Mouse (Mus musculus): ENCODE results near the gene Apba1. TPM values are rescaled to one million over a fixed set of nuclear protein-coding genes. Genes with fewer than 3 reads are reported as not detected.

The Apba1 gene
- polyA plus RNA-seq, 2 experiments = 0.55 to 2.5 TPM

GRCm38 (mm10) chr19:23867589-23867988 is 108.9 kb downstream of the Apba1 start:
- no peak overlapping the region for H3K9ac ChIP-seq (ENCODE audit: low read depth, low read length, severe bottlenecking)
- ATAC-seq (ENCODE audit: low FRiP score, low read depth) = no peak
- no peaks in the 10 kb centered on the region for H3K27me3 ChIP-seq (ENCODE audit: control insufficient read depth, insufficient read depth, low read length)
- H3K9me3 ChIP-seq (ENCODE audit: control insufficient read depth, low read length) = no peaks in the 10 kb centered on the region
- H3K27ac ChIP-seq (replicated peaks; ENCODE audit: low read depth, low read length) = no peak overlapping the region
- H3K36me3 ChIP-seq (ENCODE audit: control insufficient read depth, insufficient read depth, low read length) = no peaks in the 10 kb centered on the region
- no peak overlapping the region for H3K4me2 ChIP-seq (replicated peaks; ENCODE audit: low read depth, low read length, severe bottlenecking)
- no peaks in the 10 kb centered on the region for H3K4me1 ChIP-seq (ENCODE audit: control insufficient read depth, insufficient read depth, low read length)
- no peak for DNase-seq (ENCODE audit: low spot score)
- H3K4me3 ChIP-seq (replicated peaks; ENCODE audit: low read length) = no peak overlapping the region
- WGBS = 84% methylated on average over 7 of the region's 7 CpGs
- no peak for TF ChIP-seq POLR2A (IDR thresholded peaks at IDR 0.05; ENCODE audit: borderline replicate concordance, extremely low read depth, insufficient read depth, insufficient read length)

GRCm38 (mm10) chr19:23874502-23874901 is 115.8 kb downstream of the Apba1 start:
- Histone ChIP-seq H3K9ac (ENCODE audit: low read depth, low read length, severe bottlenecking) (no peak overlapping the region), H3K9me3 (ENCODE audit: control insufficient read depth, low read length) (no peaks in the 10 kb centered on the region), H3K36me3 (ENCODE audit: control insufficient read depth, insufficient read depth, low read length) (no peaks in the 10 kb centered on the region), H3K4me2 (replicated peaks; ENCODE audit: low read depth, low read length, severe bottlenecking) (no peak overlapping the region), H3K4me3 (replicated peaks; ENCODE audit: low read length) (no peak overlapping the region), H3K27ac (replicated peaks; ENCODE audit: low read depth, low read length) (no peak overlapping the region), H3K27me3 (ENCODE audit: control insufficient read depth, insufficient read depth, low read length) (no peaks in the 10 kb centered on the region), H3K4me1 (ENCODE audit: control insufficient read depth, insufficient read depth, low read length) (no peaks in the 10 kb centered on the region)
- 76% methylated on average over 6 of the region's 6 CpGs for WGBS
- no peak for TF ChIP-seq POLR2A (IDR thresholded peaks at IDR 0.05; ENCODE audit: borderline replicate concordance, extremely low read depth, insufficient read depth, insufficient read length)
- DNase-seq (ENCODE audit: low spot score) (no peak), ATAC-seq (ENCODE audit: low FRiP score, low read depth) (no peak)

GRCm38 (mm10) chr19:23875819-23876218 is 117.1 kb downstream of the Apba1 start:
- TF ChIP-seq POLR2A (IDR thresholded peaks at IDR 0.05; ENCODE audit: borderline replicate concordance, extremely low read depth, insufficient read depth, insufficient read length) = no peak
- DNase-seq (ENCODE audit: low spot score) (no peak), ATAC-seq (ENCODE audit: low FRiP score, low read depth) (no peak)
- no peaks in the 10 kb centered on the region for H3K4me1 ChIP-seq (ENCODE audit: control insufficient read depth, insufficient read depth, low read length)
- H3K27me3 ChIP-seq (ENCODE audit: control insufficient read depth, insufficient read depth, low read length) = no peaks in the 10 kb centered on the region
- H3K4me3 ChIP-seq (replicated peaks; ENCODE audit: low read length) = no peak overlapping the region
- H3K9ac ChIP-seq (ENCODE audit: low read depth, low read length, severe bottlenecking) = no peak overlapping the region
- H3K27ac ChIP-seq (replicated peaks; ENCODE audit: low read depth, low read length) = no peak overlapping the region
- 90% methylated on average over 5 of the region's 5 CpGs for WGBS
- no peak overlapping the region for H3K4me2 ChIP-seq (replicated peaks; ENCODE audit: low read depth, low read length, severe bottlenecking)
- H3K36me3 ChIP-seq (ENCODE audit: control insufficient read depth, insufficient read depth, low read length) = no peaks in the 10 kb centered on the region
- H3K9me3 ChIP-seq (ENCODE audit: control insufficient read depth, low read length) = no peaks in the 10 kb centered on the region

GRCm38 (mm10) chr19:23879862-23880261 is 121.2 kb downstream of the Apba1 start:
- Histone ChIP-seq H3K4me3 (replicated peaks; ENCODE audit: low read length) (no peak overlapping the region), H3K4me1 (ENCODE audit: control insufficient read depth, insufficient read depth, low read length) (no peaks in the 10 kb centered on the region), H3K27me3 (ENCODE audit: control insufficient read depth, insufficient read depth, low read length) (no peaks in the 10 kb centered on the region), H3K9ac (ENCODE audit: low read depth, low read length, severe bottlenecking) (no peak overlapping the region), H3K36me3 (ENCODE audit: control insufficient read depth, insufficient read depth, low read length) (no peaks in the 10 kb centered on the region), H3K9me3 (ENCODE audit: control insufficient read depth, low read length) (no peaks in the 10 kb centered on the region), H3K4me2 (replicated peaks; ENCODE audit: low read depth, low read length, severe bottlenecking) (no peak overlapping the region), H3K27ac (replicated peaks; ENCODE audit: low read depth, low read length) (no peak overlapping the region)
- DNase-seq (ENCODE audit: low spot score) = peak; percentile 31
- ATAC-seq (ENCODE audit: low FRiP score, low read depth) = no peak
- 64% methylated on average over 7 of the region's 7 CpGs for WGBS
- no peak for TF ChIP-seq POLR2A (IDR thresholded peaks at IDR 0.05; ENCODE audit: borderline replicate concordance, extremely low read depth, insufficient read depth, insufficient read length)

- TF ChIP-seq POLR2A (IDR thresholded peaks at IDR 0.05; ENCODE audit: borderline replicate concordance, extremely low read depth, insufficient read depth, insufficient read length) = no peak
- Histone ChIP-seq H3K27ac (replicated peaks; ENCODE audit: low read depth, low read length) (no peak overlapping the region), H3K27me3 (ENCODE audit: control insufficient read depth, insufficient read depth, low read length) (no peaks in the 10 kb centered on the region), H3K9ac (ENCODE audit: low read depth, low read length, severe bottlenecking) (no peak overlapping the region), H3K9me3 (ENCODE audit: control insufficient read depth, low read length) (no peaks in the 10 kb centered on the region), H3K4me2 (replicated peaks; ENCODE audit: low read depth, low read length, severe bottlenecking) (no peak overlapping the region), H3K4me3 (replicated peaks; ENCODE audit: low read length) (no peak overlapping the region), H3K4me1 (ENCODE audit: control insufficient read depth, insufficient read depth, low read length) (no peaks in the 10 kb centered on the region), H3K36me3 (ENCODE audit: control insufficient read depth, insufficient read depth, low read length) (no peaks in the 10 kb centered on the region)
- no peak for ATAC-seq (ENCODE audit: low FRiP score, low read depth)
- 96% methylated on average over 5 of the region's 5 CpGs for WGBS
- no peak for DNase-seq (ENCODE audit: low spot score)
Observed at GRCm38 (mm10) chr19:23886169-23886568, 127.5 kb downstream of the Apba1 start.

GRCm38 (mm10) chr19:23891421-23891820 is 132.7 kb downstream of the Apba1 start:
- 86% methylated on average over 6 of the region's 6 CpGs for WGBS
- H3K9ac ChIP-seq (ENCODE audit: low read depth, low read length, severe bottlenecking) = no peak overlapping the region
- H3K27ac ChIP-seq (replicated peaks; ENCODE audit: low read depth, low read length) = no peak overlapping the region
- H3K27me3 ChIP-seq (ENCODE audit: control insufficient read depth, insufficient read depth, low read length) = peaks cover 40% of the 10 kb centered on the region
- no peak for DNase-seq (ENCODE audit: low spot score)
- no peaks in the 10 kb centered on the region for H3K4me1 ChIP-seq (ENCODE audit: control insufficient read depth, insufficient read depth, low read length)
- no peaks in the 10 kb centered on the region for H3K9me3 ChIP-seq (ENCODE audit: control insufficient read depth, low read length)
- no peak for TF ChIP-seq POLR2A (IDR thresholded peaks at IDR 0.05; ENCODE audit: borderline replicate concordance, extremely low read depth, insufficient read depth, insufficient read length)
- ATAC-seq (ENCODE audit: low FRiP score, low read depth) = no peak
- no peaks in the 10 kb centered on the region for H3K36me3 ChIP-seq (ENCODE audit: control insufficient read depth, insufficient read depth, low read length)
- no peak overlapping the region for H3K4me2 ChIP-seq (replicated peaks; ENCODE audit: low read depth, low read length, severe bottlenecking)
- no peak overlapping the region for H3K4me3 ChIP-seq (replicated peaks; ENCODE audit: low read length)
